Mouse (Mus musculus): ENCODE results near the gene Cyth2.

The Cyth2 gene

DNA sequence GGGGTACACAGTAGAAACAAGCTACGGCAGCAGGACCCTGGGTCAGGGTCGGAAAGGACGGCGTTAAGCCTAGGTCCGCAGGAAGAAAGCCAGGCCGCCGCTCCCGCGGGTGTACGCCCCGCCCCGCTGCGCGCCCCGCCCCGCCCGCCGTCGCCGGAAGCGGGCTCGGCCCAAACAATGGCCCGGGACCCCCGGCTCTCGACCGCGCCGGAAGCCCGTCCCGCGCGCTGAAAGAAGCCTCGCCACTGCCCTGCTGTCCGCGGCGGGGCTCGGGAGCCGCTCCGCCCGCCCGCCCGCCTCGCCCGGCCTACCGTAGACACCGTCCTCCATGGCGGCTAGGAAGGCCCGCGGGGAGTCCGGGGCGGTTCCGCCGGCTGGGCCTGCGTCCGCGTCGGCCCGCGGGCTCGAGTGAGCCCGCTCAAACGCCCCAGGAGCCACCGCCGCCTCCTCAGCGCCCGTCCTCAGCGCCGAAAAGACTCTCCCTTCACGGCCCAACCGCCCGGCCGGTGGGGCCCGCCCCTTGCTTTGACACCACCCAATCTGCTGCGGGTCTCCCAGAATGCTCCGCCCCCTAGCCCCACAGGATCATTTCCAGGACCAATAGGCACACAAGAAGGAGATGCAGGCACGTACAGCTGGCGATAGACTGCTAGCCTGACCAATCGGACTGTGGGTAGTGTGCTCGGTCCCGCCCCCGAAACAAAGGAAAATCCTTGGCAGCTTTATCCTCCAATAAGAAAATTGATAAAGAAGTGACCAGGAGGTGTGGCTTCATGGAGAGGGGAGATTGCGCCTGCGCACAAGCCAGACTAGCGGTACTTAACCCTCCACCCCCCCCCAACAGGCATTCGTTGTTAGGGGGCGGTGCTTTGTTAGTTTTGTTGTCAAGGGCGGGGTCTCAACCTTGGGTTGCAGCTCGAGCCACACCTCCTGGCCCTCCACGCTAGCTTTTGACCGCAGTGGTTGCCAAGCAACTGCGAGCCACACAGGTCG is at the start of gene Cyth2:
Gene Cyth2 (minus strand): TSS at position 795 of the 993 bp plus-strand sequence.
- DNase-seq, result peak; percentile 99

DNA sequence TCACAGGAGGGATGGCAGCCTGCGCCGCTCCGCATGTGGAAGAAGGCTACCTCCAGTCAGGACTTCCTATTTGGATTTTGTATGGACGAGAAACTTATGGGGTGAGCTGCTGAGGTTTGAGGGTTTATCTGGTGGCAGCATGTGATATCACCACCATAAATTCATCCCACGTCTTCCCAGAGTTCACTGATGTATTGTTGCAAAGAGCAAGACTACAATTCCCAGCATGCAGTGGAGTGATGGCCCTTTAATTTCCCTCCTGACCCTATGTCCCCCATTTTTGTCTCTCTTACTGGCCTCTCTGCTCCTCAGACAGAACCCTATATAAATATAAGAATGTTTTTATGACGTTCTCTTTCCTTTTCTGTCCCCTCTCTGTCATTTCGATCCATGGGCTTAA is 48.4 kb upstream of the Cyth2 start:
- no peak for DNase-seq

DNA sequence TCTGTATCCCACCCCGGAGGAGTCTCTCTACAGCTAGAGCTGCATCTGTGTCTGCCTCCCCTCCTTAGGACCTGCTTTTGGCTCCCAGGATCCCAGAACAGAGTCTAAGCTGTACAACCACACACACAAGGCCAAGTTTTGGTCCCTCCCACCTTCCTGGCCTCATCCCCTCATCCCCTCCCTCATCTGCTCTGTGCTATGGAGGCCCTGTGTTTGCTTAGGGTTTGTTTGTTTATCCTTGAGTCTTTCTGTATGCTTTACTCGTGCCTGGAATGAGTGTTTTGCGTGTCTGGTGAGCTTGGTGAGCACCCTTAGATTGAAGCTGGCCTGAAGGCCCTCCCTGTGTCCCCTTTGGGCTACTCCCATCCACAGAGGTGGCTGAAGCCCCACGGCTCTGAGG is 44.6 kb upstream of the Cyth2 start:
- no peak for DNase-seq

DNA sequence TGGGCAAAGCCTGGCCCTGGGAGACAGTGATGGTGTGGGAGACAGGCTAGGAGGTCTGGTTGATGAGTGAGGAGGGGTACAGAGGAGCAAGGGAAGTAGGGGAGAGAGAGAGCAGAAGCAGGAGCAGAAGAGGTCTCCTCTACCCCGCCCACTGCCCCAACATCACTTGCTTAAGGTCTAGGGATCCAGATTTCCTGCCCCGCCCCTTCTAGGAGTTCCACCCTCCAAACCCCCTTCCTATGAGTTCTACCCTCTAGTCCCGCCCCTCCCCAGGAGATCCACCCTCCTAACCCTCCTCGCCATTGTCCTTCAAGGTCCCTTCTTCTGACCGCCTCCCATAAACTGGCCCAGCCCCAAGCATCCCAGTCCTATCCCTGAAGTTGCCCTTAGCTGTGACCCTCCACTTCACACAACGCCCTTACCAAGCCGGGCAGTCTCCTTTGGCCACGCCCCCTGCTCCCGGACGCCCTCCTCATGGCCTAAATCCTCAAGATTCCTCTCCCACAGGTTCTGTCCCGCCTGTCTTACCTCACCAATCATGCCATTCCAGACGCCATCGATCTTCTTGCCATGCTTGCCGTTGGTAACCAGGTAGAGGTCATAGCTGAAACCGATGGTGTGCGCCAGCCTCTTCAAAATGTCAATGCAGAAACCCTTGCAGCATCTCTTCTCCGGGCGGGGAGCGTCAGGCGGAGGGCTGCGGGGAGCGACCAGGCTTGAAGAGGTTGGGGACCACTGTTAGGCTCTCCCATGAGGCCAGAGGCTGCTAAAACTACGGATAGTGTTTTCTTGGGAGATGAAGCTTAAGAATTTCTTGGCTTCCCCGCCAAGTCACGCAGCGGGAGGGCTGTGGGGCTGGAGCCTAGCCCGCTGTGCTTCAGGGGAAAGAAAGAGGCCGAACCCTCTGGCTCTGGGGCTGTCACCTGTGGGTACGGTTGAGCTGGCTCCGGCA is 42.8 kb upstream of the Cyth2 start:
- no peak for DNase-seq

DNA sequence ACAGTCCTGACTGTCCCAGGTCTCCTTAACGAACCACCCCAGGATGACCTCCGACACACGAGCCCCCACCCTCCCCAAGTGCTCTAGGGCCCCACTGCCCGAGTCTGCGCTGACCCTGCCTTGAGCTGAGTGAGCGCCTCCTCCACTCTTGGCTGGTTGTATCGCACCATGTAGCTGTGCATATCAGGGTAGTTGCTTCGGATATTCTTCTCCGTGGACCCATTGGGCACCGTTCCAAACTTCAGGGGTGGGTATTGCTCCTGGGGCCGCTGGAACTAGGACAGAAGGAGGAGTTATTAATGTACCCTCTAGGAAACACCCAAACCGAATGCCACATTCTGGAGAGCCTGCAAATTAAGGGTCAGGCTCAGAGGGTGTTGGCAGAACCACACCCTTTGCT is 38.7 kb upstream of the Cyth2 start:
- DNase-seq, result no peak

DNA sequence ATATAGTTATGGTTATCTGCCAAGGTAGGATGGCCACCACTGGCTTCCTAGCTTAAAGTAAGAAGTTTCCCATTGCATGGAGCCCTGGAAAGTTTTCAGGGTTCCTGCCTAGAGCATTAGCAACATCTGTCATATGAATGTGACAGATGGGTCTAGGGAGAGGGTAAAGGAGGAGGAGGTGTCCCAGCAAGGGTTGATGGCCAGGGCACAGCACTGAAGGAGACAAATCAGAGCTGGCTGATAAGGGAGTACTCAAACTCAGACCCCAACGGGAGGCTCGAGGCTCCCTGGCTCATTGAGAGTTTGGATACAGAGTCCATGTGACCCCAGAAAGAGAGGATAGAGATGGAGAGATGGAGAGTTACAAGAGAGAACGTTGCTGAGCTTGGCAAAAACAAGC is 36.3 kb upstream of the Cyth2 start:
- no peak for DNase-seq

DNA sequence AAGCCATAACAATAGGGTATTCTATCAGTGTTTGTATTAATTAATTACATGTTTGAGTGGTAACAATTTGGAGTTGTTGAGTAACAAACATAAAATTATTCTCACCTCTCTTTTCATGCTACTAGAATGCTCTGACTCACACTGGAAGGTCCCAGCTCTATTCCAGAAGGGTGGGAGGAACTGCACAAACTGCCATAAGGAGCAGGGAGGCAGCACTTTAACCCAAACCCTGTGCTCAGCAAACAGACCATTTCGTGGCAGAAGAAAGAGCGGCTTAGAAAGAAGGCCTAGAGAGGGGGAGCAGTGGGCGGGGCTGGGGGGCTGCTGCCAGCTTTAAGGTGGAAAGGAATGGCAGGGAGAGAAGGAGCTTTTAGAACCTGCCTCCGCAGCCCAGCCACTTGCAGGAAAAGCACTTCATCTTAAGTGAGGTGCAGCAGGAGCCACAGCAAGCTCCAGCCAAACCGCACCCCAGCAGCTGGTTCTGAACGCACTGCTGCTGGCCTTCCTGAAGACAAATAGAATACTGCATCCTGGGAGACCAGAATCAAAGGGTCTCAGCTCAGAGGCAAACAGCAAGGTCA is 34.2 kb upstream of the Cyth2 start:
- no peak for DNase-seq

DNA sequence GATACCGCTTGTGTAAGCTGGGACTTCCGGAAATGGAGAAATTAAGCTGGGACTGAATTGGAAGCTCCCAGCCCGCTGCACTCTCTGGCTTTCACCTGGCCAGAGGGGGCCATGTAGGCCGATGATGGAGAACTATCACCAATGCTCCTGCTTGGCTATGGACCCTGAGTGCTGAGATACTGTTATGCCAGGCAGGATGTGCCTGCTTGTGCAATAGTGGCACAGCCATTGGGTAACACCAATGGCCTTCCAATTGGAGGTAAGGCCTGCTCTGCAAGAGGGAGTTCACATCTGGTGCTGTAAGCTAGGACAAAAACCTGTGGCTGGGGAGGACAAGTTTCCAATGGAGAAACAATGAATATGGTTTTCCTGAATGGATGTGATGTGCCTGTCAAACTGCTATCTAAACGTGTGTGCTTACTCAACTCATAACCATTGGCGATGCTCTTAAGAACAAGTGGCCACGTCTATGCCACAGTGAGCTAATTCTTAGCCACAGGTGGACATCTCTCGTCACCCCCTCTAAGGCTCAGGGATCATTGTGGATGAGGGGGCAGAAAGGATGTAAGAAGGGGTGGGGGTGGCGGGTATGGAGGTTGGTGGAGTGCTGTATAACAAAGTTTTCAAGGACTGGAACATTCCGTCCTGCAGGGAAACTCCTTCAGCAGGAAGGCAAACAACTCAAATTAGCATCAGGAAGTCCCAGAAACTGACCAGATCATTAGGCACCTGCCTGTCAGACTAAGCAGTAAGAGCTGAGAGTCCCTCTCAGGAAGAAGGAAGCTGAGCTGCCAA is 28.8 kb upstream of the Cyth2 start:
- DNase-seq, result no peak

DNA sequence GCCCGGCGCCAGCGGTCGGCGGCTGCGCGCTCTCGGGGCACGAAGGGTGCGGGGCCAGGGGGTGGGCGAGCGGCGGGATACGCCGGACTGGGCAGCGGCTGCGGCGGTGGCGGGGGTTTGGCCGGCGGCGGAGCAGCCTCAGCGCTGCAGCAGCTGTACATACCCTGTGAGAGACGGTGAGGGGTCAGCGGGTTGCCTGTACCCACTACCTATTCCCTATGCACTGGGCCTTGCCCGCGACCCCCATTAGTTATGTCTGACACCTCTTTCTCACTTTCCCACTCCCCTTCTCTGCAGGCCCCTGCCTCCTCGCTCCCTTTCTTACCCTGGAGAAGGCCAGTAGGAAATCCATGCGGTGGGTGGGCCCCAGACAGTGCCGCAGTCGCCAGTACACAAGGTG is 19.5 kb upstream of the Cyth2 start:
- DNase-seq, result no peak

DNA sequence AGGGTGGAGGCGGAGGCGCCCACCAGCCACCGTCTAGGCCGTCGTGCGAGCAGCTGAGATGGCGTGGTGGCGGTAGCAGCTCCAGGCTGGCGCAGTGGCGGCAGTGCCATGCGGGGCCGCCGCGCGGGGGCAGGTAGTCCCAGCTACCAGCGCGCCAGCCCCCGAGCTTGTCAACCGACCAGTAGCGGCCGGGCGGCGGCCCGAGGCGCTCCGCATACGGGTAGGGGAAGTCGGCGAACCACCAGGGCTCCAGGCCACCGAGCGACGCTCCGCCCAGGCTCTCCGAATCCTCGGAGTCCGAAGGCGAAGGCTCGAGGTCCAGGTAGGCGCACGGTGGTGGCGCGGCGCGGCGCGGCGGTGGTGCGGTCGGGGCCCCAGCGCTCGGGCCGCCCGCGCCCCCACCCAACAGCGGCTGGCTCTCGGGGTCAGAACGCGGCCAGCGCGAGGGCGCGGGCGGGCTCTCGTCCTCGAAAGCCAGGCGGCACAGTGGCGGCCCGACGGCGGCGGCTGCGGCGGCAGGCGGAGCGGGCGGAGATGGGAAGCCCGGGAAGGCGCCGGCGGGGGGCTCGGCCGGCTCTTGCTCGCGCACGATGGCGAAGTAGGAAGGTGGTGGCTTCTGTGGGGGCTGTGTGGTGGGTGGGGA is 18.9 kb upstream of the Cyth2 start:
- DNase-seq, result peak; percentile 31

DNA sequence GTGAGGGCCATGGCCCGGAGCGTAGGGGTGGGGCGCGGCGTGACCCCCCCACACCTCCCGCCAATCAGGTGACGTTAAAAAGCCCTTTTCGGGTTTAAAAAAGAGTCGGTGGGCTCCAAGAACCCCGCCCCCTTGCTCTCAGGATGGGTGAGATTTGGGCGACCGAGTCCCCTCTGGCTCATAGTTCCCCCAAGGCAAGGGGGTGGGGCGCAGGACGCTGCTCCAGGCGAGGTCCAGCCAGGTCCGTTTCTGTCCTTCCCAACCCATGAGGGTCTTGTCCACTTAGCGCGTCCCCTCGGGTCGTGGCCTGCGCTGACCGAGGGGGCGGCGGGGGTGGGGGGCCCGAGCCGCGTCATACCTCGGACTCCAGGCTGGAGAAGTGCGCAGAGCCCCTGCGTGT is 18.0 kb upstream of the Cyth2 start:
- DNase-seq, result no peak

DNA sequence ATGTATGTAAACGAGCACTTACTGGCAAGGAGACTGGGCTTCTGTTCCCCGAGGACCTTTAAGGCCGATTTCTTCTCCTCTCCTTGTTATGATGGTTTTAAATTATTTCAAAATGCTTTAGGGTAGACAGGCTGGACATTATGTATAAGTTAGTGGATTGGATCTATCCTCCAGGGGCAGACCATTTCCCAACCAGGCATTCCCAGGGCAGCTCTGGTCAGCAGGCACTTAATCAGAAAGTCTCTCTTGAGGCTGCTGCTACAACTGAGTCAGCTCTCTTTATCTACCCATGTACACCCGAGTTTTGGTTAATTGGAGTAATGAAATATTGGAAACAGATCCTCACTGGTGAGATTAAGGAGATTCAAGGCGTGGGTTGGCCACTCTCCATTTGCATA is 16.7 kb upstream of the Cyth2 start:
- DNase-seq, result no peak

DNA sequence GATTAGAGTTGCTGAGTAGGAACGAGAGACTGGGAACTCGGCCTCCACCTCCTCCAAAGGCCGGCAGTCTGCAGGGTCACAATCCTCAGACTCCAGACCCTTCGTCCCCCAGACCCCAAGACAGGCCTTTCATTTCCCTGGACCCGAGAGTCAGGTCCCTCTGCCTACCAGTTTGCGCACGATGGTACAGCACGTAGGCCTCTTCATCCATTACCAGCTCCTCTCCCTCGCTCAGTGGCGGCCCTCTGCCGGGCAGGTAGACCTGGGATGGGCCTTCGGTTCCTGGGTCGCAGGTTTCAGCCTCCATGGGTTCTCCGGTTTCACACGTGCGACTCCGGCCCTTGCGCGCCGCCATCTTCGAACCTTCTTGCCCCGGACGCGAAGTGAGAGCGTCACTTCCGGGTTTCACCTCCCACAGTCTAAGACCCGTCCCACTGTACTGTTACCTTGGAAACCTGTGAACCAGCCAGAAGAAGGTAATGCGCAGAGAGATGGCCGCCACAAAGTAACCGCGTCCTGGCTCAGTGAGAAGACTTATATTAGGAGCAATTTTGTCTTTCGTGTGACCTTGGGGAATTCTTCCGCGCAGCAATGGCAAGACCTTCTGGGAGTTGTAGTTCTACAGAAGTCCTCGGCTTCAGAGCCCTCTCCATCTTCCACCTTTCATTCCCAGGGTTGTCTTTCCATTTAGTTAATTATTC is 16.2 kb upstream of the Cyth2 start, which contains the start of gene Grwd1:
Gene Grwd1 (minus strand): TSS at position 518 of the 701 bp plus-strand sequence.
- peak; percentile 89 for DNase-seq

DNA sequence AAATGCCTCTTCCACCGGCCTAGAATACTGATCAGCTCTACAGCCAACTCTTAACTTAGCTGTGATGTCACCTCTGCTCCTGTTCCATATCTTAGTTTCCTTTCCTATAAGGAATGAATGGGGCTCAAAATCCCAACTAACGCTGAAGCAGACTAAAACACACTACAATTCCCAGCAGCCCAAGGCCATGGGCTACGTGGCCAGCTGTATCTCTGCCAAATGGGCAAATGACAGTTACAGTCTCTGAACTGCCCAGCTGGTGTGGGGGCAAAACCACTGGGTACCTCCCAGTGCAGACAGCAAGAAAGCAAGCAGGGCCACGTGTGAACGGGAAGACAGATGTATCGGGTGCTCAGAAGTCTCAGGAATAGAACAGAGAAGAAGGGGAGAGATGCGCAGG is 12.2 kb upstream of the Cyth2 start:
- no peak for DNase-seq

DNA sequence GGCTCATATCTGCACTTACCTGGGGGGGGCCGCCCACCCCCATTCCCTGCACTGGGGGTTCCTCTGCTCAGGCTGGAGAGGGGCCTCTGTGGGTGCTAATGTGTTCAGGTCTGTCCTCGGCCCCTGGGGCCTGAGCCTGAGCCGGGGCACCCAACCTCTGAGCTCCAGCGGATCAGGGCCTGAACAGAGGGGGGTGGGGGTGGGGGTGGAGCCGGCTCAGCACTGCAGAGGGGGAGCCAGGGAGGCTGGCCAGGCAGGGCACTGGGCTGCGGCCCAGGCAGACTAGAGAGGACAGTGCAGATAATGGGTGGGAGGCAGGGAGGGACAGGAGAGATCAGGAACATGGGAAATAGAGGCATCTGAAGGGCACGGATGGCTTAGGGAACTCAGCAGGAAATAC is 10.2 kb upstream of the Cyth2 start, which contains the start of gene Kcnj14:
Gene Kcnj14 (minus strand): TSS at position 185 of the 400 bp plus-strand sequence.
- DNase-seq, result no peak

DNA sequence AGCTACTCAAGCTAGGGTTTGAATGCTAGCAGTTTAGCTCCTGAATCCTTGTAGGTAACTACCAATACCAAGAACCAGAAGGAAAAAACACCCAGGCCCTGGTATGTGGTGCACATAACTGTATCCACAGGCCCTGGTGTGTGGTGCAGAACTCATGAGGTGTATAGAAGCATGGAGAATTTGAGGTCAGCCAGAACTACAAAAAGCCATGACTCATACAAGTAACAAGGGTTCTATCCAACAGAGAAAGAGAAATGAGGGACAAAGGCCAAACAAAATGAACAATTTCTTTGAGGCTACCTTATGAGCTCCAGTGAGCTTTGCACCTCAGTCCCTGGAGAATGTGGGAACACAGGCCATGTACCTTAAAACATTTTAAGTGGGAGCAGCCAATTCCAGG is 6.5 kb upstream of the Cyth2 start:
- no peak for DNase-seq

DNA sequence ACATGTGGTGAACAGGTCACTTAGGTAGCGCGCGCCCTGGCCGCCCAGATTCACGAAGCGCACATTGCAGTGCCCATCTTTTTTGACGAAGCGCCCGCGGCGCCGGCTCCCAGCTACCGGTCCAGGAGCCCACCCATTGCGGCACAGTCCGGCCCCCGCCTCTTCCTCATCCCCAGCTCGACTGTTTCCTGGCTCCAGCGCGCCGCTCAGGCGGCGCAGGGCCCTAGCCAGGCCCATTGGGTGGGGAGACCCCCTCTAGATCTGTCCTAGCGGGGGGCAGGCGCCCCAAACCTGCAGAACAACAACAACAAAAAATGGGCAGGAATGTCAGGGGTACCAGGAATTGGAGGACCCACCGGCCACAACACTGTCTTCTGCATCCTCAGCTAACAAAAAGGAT is 5.5 kb upstream of the Cyth2 start:
- DNase-seq, result no peak

DNA sequence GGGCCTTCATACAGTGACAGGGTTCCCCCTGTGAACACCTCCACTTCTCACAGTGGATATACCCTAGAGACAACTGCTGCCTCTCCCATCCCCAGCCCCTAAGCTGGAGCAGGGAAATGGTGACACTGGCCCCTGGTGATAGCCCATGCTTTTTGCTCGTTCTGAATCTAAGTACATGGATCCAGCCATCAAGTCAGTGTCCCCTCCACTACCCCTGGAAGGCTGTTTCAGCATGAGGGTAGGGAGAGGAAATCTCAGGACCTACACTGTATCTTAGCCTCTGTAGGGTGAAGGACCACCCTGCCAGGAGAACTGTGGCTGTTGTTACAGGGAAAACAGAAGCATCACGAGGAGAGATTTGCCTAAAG is 1.6 kb upstream of the Cyth2 start:
- no peak for DNase-seq

DNA sequence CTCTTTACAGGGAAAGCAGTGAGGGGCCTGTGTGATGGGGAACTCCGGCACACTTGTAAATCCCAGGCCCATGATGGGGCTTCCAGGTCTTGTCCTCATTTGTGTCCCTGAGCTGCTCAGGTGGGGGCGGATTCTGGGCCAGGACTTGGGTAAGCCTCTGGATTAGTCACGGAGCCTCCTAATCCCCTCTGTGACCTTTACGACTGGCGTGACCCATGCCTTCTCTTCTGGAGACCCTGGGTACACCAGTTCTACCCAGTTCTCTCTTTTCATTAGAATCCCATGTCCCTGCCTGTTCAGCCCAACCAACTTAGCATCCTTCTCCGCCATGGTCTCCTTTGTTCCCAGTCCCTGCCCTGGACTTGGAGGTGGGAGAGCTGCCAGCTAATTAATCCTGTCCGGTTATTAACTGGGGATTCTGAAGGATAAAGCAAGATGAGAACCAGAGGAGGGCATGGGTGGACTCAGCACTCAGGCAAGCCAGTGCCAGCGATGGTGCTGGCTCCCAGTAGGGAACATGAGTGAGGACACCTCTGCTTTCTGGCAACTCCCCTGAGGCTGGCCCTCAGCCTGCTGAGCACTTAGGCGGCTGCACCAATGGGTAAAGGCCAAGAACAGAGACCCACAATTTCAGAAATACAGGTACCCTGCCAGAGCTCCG is 1.1 kb upstream of the Cyth2 start:
- DNase-seq, result no peak

DNA sequence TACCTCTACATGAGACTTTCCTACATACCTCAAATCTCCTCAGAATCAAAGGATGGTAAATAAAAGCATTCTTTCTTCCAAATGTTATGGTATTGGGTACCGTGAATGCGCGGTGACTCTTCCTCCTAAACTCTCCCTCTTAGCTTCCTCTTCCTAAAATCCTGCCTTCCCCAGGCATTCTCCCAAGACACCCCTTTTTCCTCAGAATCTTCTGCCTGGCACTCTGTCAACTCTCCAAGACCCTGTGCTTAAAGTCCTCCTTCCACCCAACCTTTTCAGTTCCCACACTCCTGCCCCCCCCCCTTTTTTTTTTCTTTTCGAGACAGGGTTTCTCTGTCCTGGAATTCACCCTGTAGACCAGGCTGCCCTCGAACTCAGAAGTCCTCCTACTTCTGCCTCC is 460 bp upstream of the Cyth2 start:
- no peak for DNase-seq

DNA sequence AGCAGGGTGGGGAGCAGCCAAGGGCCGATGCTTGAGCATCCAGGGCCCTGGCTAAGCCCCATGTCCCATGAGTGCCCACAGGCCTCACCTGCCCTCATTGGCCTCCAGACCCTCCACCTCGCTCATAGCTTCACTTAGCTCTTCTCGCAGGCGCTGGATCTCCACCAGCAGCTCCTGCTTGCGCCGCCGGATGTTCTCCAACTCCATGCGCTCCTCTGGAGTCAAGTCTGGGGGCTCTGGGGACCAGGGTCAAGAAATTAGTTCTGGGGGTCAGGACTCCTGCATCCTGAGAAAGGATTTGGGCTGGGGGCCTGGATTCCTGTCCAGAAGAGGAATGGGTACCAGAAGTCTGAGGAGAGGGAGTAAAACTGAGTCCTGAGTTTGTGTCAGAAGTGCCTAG is 1.5 kb downstream of the Cyth2 start:
- no peak for DNase-seq
